Mouse (Mus musculus) lung, postnatal 0 days (tissue): Measurements from ENCODE around the gene Scpep1. TPM values are rescaled to one million over a fixed set of nuclear protein-coding genes. Genes with fewer than 3 reads are reported as not detected.
"Not testable (repeated sequence)": the region's sequence is repeated elsewhere in the genome, so short reads cannot be mapped to it uniquely, and the experiment has no call there.

Experiments
- ATAC-seq: fragments of 200-750 bp; cut with Nextera tagmentation; 2 replicates; pipeline ENCODE4 v1.8.0; 2017; ENCODE audit warnings: moderate library complexity
- DNase-seq: peaks from one replicate; pipeline ENCODE4 v3.0.0-alpha.2; 2016; ENCODE audit warnings: low spot score
- H3K27ac ChIP-seq: fragments of 300-500 bp; sonication (generic); 2 replicates; pipeline ENCODE4 v1.5.1; 2014; ENCODE audit warnings: antibody characterized with exemption, mild to moderate bottlenecking, low read length, mixed read lengths
- H3K27me3 ChIP-seq: fragments of 300-500 bp; sonication (generic); replicated peaks from 2 replicates; pipeline ENCODE4 v1.6.1; 2014; ENCODE audit warnings: low read length, mixed read lengths; ENCODE audit not compliant: insufficient read depth
- H3K36me3 ChIP-seq: fragments of 300-500 bp; sonication (generic); 2 replicates; pipeline ENCODE4 v1.6.1; 2014; ENCODE audit warnings: low read length, mixed read lengths; ENCODE audit not compliant: insufficient read depth
- H3K4me1 ChIP-seq: fragments of 300-500 bp; sonication (generic); 2 replicates; pipeline ENCODE4 v1.6.1; 2014; ENCODE audit warnings: antibody characterized with exemption, low read depth, low read length, mixed read lengths; ENCODE audit not compliant: insufficient read depth
- H3K4me2 ChIP-seq: fragments of 300-500 bp; sonication (generic); replicated peaks from 2 replicates; pipeline ENCODE4 v1.6.1; 2014; ENCODE audit warnings: low read depth, mild to moderate bottlenecking, low read length, moderate library complexity, mixed read lengths
- H3K4me3 ChIP-seq: fragments of 300-500 bp; sonication (generic); 2 replicates; pipeline ENCODE4 v1.5.1; 2014; ENCODE audit warnings: low read depth, low read length
- H3K9ac ChIP-seq: fragments of 300-500 bp; sonication (generic); replicated peaks from 2 replicates; pipeline ENCODE4 v1.6.1; 2014; ENCODE audit warnings: low read depth, mild to moderate bottlenecking
- H3K9me3 ChIP-seq: fragments of 300-500 bp; sonication (generic); 2 replicates; pipeline ENCODE4 v1.6.1; 2016; ENCODE audit warnings: low read length, mixed read lengths
- CTCF ChIP-seq: IDR thresholded peaks from 2 replicates; pipeline ENCODE4 v1.5.1; 2016; ENCODE audit warnings: antibody characterized with exemption, mild to moderate bottlenecking
- EP300 ChIP-seq: IDR thresholded peaks from 2 replicates; pipeline ENCODE4 v1.6.1; 2016; ENCODE audit warnings: antibody characterized with exemption, mild to moderate bottlenecking, control low read depth
- WGBS: fragments of 180-500 bp; shearing (Covaris S2); extraction: QIAGEN DNeasy Blood & Tissue Kit; methylation state at CpG from one replicate; pipeline ENCODE4 v1.1.7; 2014; 5-methylcytosine and 5-hydroxymethylcytosine counted together
- polyA plus RNA-seq: library from polyadenylated mRNA; unstranded; fragments of >200 nt; fragmentation: Nextera tagmentation; extraction: Ambion mirVana; gene quantifications from 2 replicates; pipeline ENCODE4 v1.2.1, GENCODE M21; 2015

Gene Scpep1
- polyA plus RNA-seq, 1 experiment from 2014 or later = 68.8 TPM

DNA sequence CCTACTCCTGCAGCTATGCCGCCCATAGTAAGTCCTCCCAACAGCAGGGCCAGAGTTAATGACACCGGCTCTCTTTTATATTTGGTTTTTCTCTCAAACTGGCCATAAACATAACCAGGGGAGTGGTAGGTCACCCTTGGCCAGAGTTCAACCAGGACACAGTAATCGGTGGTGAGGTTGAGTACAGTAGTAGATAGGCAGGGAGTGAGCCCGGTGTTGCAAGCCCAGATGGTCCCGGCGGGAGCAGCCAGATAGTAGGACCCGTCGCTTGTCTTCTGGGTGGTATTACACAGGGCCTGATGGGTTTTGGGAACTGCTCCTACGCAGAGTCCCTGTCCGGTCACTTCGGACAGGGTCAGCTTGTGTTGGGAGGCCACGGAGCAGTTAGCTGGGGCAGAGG lies 63.8 kb downstream of the Scpep1 start:
- H3K4me1 ChIP-seq, ATAC-seq, H3K9ac ChIP-seq, H3K27ac ChIP-seq, DNase-seq, H3K4me3 ChIP-seq, H3K9me3 ChIP-seq, H3K27me3 ChIP-seq, H3K4me2 ChIP-seq, H3K36me3 ChIP-seq: not testable (repeated sequence)
- 97% methylated on average over 4 of the region's 12 CpGs for WGBS

DNA sequence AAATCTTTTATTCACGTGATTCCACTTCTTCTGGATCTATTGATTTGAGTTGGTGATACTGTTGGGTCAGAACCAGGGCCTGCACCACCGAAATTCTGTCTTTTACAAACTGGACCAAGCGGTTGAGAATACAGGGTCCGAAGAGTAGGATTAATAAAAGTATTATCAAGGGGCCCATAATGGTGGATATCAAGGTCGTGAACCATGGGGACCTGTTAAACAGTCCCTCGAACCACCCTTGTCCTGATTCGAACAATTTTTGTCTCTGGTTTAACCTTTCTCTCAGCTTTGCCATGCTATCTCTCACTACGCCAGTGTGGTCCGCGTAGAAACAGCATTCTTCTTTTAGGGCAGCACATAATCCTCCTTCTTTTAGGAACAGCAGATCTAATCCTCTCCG lies 64.4 kb downstream of the Scpep1 start:
- H3K27me3 ChIP-seq, H3K4me1 ChIP-seq, H3K4me3 ChIP-seq, H3K4me2 ChIP-seq, H3K27ac ChIP-seq, H3K9ac ChIP-seq, H3K9me3 ChIP-seq, H3K36me3 ChIP-seq, DNase-seq, ATAC-seq: not testable (repeated sequence)
- WGBS = 95% methylated on average over 6 of the region's 11 CpGs

DNA sequence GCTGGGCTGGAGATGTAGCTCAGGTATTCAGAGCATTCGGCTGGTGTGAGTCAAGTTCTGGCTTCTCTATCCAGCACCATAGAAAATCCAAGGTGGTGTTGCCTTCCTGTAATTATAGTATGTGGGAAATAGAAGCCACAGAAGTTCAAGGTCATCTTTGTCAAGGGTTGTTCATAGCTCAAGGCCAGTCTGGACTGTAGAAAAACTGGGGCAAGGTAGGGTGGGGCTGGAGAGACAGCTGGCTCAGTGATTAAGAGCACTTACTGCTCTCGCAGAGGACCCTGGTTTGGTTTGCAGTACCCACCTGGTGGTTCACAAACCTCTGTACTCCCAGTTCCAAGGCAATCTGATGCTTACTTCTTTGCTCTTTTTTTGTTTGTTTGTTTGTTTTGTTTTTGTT lies 66.3 kb downstream of the Scpep1 start:
- H3K9ac ChIP-seq = no peak overlapping the region
- H3K9me3 ChIP-seq = no peaks in the 10 kb centered on the region
- H3K4me3 ChIP-seq = no peak overlapping the region
- H3K4me2 ChIP-seq = no peak overlapping the region
- no peaks in the 10 kb centered on the region for H3K4me1 ChIP-seq
- H3K27ac ChIP-seq = no peak overlapping the region
- DNase-seq (no peak), ATAC-seq (no peak)
- no peaks in the 10 kb centered on the region for H3K27me3 ChIP-seq
- no peaks in the 10 kb centered on the region for H3K36me3 ChIP-seq
- TF ChIP-seq CTCF (no peak), EP300 (no peak)
- WGBS = 68% methylated on average over 2 of the region's 2 CpGs

DNA sequence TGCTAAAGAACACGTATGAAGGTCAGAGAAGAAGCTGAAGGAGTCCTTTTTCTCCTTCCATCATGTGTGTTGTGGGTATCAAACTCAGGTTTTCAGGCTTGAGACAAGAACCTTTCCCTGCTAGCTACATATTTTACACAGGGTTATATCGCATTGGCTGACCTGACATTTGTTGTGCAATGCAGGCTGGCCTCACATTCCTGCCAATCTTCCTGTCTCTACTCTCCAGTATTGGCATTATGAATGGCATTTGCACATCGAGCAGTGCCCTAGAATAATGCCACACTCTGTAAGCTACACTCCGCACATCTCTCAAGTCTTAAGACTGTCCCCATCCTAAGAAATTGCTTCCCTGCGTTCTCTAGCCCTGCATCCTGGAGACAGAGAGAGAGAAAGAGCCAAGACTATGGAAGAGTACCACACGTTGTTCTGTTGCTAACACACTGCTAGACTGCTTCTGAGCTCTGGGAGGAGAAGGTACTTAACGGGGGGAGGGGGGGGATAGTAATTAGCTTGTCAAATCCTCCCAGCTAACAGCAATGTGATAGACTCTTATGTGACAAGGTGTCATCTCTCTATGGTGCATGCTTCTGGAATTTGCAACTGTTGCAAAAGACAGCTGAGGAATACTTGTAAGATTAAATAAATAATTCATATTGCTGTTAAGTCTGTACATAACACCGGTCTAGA lies 70.7 kb downstream of the Scpep1 start:
- Histone ChIP-seq H3K27ac (no peak overlapping the region), H3K27me3 (no peaks in the 10 kb centered on the region), H3K4me3 (no peak overlapping the region), H3K4me2 (no peak overlapping the region), H3K9me3 (no peaks in the 10 kb centered on the region), H3K9ac (no peak overlapping the region), H3K4me1 (no peaks in the 10 kb centered on the region), H3K36me3 (no peaks in the 10 kb centered on the region)
- DNase-seq (peak; percentile 4), ATAC-seq (no peak)
- 55% methylated on average over 8 of the region's 8 CpGs for WGBS
- TF ChIP-seq CTCF = no peak
- TF ChIP-seq EP300 = no peak

DNA sequence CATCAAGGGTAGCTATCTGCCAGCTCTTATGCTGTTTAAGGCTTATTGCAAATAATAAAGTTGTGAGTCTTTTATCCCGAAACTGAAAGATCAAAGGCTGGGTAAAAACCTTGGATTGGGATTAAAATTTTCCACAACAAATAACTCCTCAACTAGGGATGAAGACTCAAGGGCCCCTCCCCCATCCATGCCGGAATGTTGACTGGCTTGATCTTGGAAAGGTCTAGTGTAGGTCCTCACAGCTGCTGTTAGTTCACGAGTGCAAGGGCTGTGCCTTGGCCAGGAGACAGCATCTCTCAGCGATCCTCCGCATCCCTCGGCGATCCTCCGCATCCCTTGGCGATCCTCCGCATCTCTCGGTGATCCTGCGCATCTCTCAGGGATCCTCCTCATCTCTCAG lies 77.3 kb downstream of the Scpep1 start:
- no peak for DNase-seq
- no peak for ATAC-seq
- WGBS = 87% methylated on average over 12 of the region's 12 CpGs

More for the DNA sequence above, 77.3 kb downstream of the Scpep1 start:
- Histone ChIP-seq H3K36me3 (no peaks in the 10 kb centered on the region), H3K9me3 (no peaks in the 10 kb centered on the region), H3K4me3 (no peak overlapping the region), H3K9ac (no peak overlapping the region), H3K4me2 (no peak overlapping the region), H3K27ac (no peak overlapping the region), H3K4me1 (peaks cover 3% of the 10 kb centered on the region; the same call in 1 of the 2 replicates), H3K27me3 (no peaks in the 10 kb centered on the region)
- TF ChIP-seq CTCF (no peak), EP300 (no peak)

Other genes with a start within 250 kb of the Scpep1 start
- 12.6 and 13.3 TPM in 2 replicates for gene Msi2, start 237.0 kb downstream of the Scpep1 start, polyA plus RNA-seq
- gene Akap1, start 90.9 kb downstream of the Scpep1 start, polyA plus RNA-seq = 12.6 and 13.5 TPM in 2 replicates
- not detected in 2 replicates for gene Elobl, start 11.5 kb upstream of the Scpep1 start, polyA plus RNA-seq
- 5.6 and 5.8 TPM in 2 replicates for gene Coil, start 14.8 kb upstream of the Scpep1 start, polyA plus RNA-seq
- gene Trim25, start 43.9 kb upstream of the Scpep1 start, polyA plus RNA-seq = 23.5 and 24.3 TPM in 2 replicates
- 3.4 and 3.6 TPM in 2 replicates for gene Dgke, start 111.4 kb upstream of the Scpep1 start, polyA plus RNA-seq
- 0.25 and 0.27 TPM in 2 replicates for gene Gm525, start 118.4 kb upstream of the Scpep1 start, polyA plus RNA-seq